In the genomic region with DNA sequence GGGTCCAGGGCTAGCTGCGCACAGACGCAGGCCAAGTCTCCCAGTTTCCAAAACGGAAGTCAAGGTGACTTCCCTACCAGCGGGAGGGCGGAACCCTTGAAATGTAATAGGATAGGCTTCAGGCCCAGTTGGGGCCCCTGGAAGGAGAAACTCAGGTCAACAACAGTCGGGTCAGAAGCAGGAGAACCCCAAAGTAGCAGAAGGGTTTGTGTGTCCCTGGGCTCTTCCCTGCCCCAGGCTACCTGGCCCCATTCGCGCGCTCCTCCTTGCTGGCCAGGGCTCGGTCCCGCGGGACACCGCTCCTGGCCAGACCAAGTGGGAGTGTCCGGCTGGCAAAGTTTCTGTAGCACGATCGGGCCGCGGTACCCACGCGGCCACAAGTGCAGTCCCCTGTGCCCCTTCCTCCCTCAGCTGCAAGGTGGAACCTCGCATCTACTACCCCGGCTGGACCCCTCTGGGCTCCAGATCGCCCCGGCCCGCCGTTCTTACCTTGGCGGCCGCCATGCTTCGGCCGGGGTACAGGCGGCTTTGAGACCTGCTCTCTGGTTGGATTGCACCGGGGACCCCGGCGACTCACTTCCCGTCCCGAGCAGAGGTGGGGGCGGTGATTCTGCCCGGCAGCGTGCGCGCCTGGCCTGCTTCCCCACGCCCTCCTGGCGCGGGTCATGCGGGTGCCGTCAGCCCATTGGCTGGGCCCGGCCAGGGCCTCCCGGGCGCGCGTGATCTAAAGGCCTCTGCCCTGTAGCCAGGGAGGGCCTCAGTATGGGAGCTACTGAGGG, we compare ENCODE assay signal across 8 mouse cellular contexts. TPM values are rescaled to one million over a fixed set of nuclear protein-coding genes. Genes with fewer than 3 reads are reported as not detected.
DNase-seq lines count a peak whose midpoint lies in the region; ATAC-seq lines count a peak whose summit lies in the region.

A gene (minus strand): TSS at position 667 of the 779 bp plus-strand sequence.

- no peaks in the 10 kb centered on the region for H3K36me3 ChIP-seq in forebrain, embryonic 11.5 days (ENCODE audit: control insufficient read depth, insufficient read depth, low read length)

- H3K27me3 ChIP-seq in forebrain, embryonic 11.5 days (ENCODE audit: control insufficient read depth, insufficient read depth, low read length) = no peaks in the 10 kb centered on the region

- intact Hi-C loops in heart, postnatal 36 days (cut with DNase I) = loop anchor here (5.0 kb wide), 1 partner anchor 361 kb away; a partner anchor contains a TSS

- H3K9me3 ChIP-seq in forebrain, embryonic 11.5 days (ENCODE audit: control insufficient read depth, low read length) = no peaks in the 10 kb centered on the region

- peak; percentile 29 for DNase-seq in MN1 (ENCODE audit: low spot score)
- DNase-seq in forebrain, embryonic 11.5 days (ENCODE audit: low spot score) = peak; percentile 86
- DNase-seq in heart, postnatal 36 days = peak; percentile 67 to 78
- DNase-seq in layer of hippocampus, postnatal 25 days (ENCODE audit: extremely low spot score in 1 of 2, low spot score in 1 of 2) = peak; percentile 20 to 25
- peak; percentile 36 for DNase-seq in right cerebral cortex, postnatal 4 days

- H3K4me1 ChIP-seq in brown adipose tissue, adult 24 weeks (ENCODE audit: control insufficient read depth, insufficient read depth, insufficient read length, low read length) = peaks cover 3% of the 10 kb centered on the region; the same call in 1 of the 2 replicates
- peaks cover 4% of the 10 kb centered on the region; the same call in 1 of the 2 replicates for H3K4me1 ChIP-seq in forebrain, embryonic 11.5 days (replicated peaks; ENCODE audit: control insufficient read depth, insufficient read depth, low read length)

- ATAC-seq in forebrain, embryonic 11.5 days (replicated peaks; ENCODE audit: low FRiP score) = peak; percentile 97
- peak; percentile 95 for ATAC-seq in megakaryocyte-erythroid progenitor cell, adult 5-6 weeks (replicated peaks; ENCODE audit: low FRiP score, low TSS enrichment, poor library complexity, severe bottlenecking)
- ATAC-seq in erythroid progenitor cell, adult 5-6 weeks (replicated peaks; ENCODE audit: low FRiP score, poor library complexity, severe bottlenecking) = no peak

- H3K27ac ChIP-seq in brown adipose tissue, adult 24 weeks (replicated peaks; ENCODE audit: low read depth, low read length) = no peak within 1 kb of the TSS
- peak within 1 kb of the TSS; percentile 41; the same call in 1 of the 2 replicates for H3K27ac ChIP-seq in forebrain, embryonic 11.5 days (ENCODE audit: low read depth, low read length)

- H3K9ac ChIP-seq in forebrain, embryonic 11.5 days (ENCODE audit: low read length) = peak within 1 kb of the TSS; percentile 86

- under 1% methylated on average over 51 of the region's 51 CpGs for WGBS in forebrain, embryonic 11.5 days

- peak within 1 kb of the TSS; percentile 93 for H3K4me2 ChIP-seq in forebrain, embryonic 11.5 days (ENCODE audit: low read depth, low read length, severe bottlenecking)

- peak within 1 kb of the TSS; percentile 70 for H3K4me3 ChIP-seq in brown adipose tissue, adult 24 weeks (ENCODE audit: insufficient read depth, low read depth, low read length)
- peak within 1 kb of the TSS; percentile 70 for H3K4me3 ChIP-seq in forebrain, embryonic 11.5 days (ENCODE audit: low read depth, low read length)

RNA-seq across cellular contexts. Expression of the gene that starts here (rescaled TPM):
- not detected in 2 replicates for polyA plus RNA-seq in brown adipose tissue, adult 24 weeks (2012; ENCODE audit: insufficient read depth, insufficient read length, missing spikeins)
- polyA plus RNA-seq in forebrain, embryonic 11.5 days (2014; fragmentation: Nextera tagmentation; extraction: Ambion mirVana) = 40.8 and 41.1 TPM in 2 replicates
- 100 to 1,000 TPM; 146 to 153 TPM for total RNA-seq in heart, postnatal 36 days (2021)
- 1 to 10 TPM; 2.6 to 3.1 TPM for total RNA-seq in layer of hippocampus, postnatal 25 days (2021)
- 8.0 and 12.4 TPM in 2 replicates for total RNA-seq in megakaryocyte-erythroid progenitor cell, adult 5-6 weeks (2014; fragmentation: Nextera tagmentation)
- total RNA-seq in megakaryocyte-erythroid progenitor cell, adult 5-6 weeks (2017) = 18.2 and 35.3 TPM in 2 replicates
- total RNA-seq in erythroid progenitor cell, adult 5-6 weeks (2015; ENCODE audit: low replicate concordance) = 1.4 and 4.2 TPM in 2 replicates
- 0.38 and 1.3 TPM in 2 replicates for total RNA-seq in erythroid progenitor cell, adult 5-6 weeks (2017; ENCODE audit: low replicate concordance)

Comparison
In these comparisons a context has a peak if more than half of its experiments do, and no peak if none do; other contexts are left out.
1. RNA of the gene that starts here (total RNA-seq): 146 to 153 TPM in heart, postnatal 36 days; 8.0 to 35.3 TPM in megakaryocyte-erythroid progenitor cell, adult 5-6 weeks, 0.38 to 4.2 TPM in erythroid progenitor cell, adult 5-6 weeks and 2.6 to 3.1 TPM in layer of hippocampus, postnatal 25 days; every median in the first group is over 4 times any median in the second.
2. RNA of the gene that starts here (polyA plus RNA-seq): 40.8 to 41.1 TPM in forebrain, embryonic 11.5 days; not detected in brown adipose tissue, adult 24 weeks; every median in the first group is over 10 times any median in the second.
3. DNase-seq: peak in every context shown above with its lines; median percentile 86 in forebrain, embryonic 11.5 days; 72 in heart, postnatal 36 days; 36 in right cerebral cortex, postnatal 4 days; 29 in MN1; 22 in layer of hippocampus, postnatal 25 days.